26 mouse cellular contexts compared by ENCODE assay signal in the genomic region with DNA sequence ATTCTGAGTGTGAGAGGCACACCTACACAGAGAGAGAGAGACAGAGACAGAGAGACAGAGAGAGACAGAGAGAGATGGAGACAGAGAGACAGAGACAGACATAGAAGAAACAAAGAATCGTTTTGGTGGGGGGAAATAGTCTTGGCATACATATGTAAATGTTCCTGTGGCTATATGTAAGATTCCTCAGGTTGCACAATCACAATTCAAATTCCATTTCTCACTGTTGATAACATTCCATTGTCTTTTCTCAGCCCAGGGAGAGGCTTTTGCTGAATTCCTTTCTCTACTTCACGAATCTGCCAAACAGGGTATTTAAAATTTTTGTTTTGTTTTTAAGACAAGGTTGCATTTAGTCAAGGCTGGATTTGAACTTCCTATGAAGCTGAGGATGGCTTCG.
"Had no signal": no experiment of that assay in that cellular context is flagged by ENCODE, and none has a peak within 500 bp of the region (broad histone marks: within the 10 kb centered on the region; RNA-seq: fewer than 3 reads in every experiment).

No protein-coding gene starts in this region.

- H3K27me3 ChIP-seq: heart, embryonic 12.5 days; hindbrain, embryonic 12.5 days; intestine, embryonic 15.5 days; limb, embryonic 13.5 days; limb, embryonic 15.5 days; liver, embryonic 12.5 days had no signal

- H3K36me3 ChIP-seq: heart, embryonic 10.5 days; heart, embryonic 12.5 days; hindbrain, embryonic 10.5 days; hindbrain, embryonic 12.5 days; intestine, embryonic 15.5 days; limb, embryonic 13.5 days; limb, embryonic 15.5 days; liver, embryonic 12.5 days had no signal

- H3K4me2 ChIP-seq: heart, embryonic 12.5 days; hindbrain, embryonic 12.5 days; hindbrain, embryonic 14.5 days; intestine, embryonic 15.5 days; limb, embryonic 13.5 days; limb, embryonic 15.5 days; liver, embryonic 12.5 days had no signal

- H3K4me3 ChIP-seq: gastrocnemius, adult 2 months; heart, embryonic 10.5 days; heart, embryonic 12.5 days; hindbrain, embryonic 10.5 days; hindbrain, embryonic 12.5 days; intestine, embryonic 15.5 days; limb, embryonic 13.5 days; limb, embryonic 15.5 days; liver, embryonic 12.5 days had no signal

- H3K9ac ChIP-seq: heart, embryonic 12.5 days; hindbrain, embryonic 12.5 days; hindbrain, embryonic 14.5 days; intestine, embryonic 15.5 days; limb, embryonic 13.5 days; limb, embryonic 15.5 days; liver, embryonic 12.5 days; liver, embryonic 14.5 days had no signal

- H3K27ac ChIP-seq: gastrocnemius, adult 2 months; heart, embryonic 10.5 days; hindbrain, embryonic 10.5 days; hindbrain, embryonic 12.5 days; hindbrain, embryonic 14.5 days; intestine, embryonic 15.5 days; limb, embryonic 13.5 days; limb, embryonic 15.5 days; liver, embryonic 12.5 days; liver, embryonic 14.5 days had no signal

- H3K9me3 ChIP-seq: heart, embryonic 10.5 days; heart, embryonic 12.5 days; hindbrain, embryonic 10.5 days; hindbrain, embryonic 12.5 days; intestine, embryonic 15.5 days; limb, embryonic 13.5 days; limb, embryonic 15.5 days; liver, embryonic 12.5 days had no signal

- DNase-seq: gastrocnemius, adult 2 months; gastrocnemius, postnatal 10 days; gastrocnemius, postnatal 25 days; heart, adult 18-20 months; heart, postnatal 10 days; heart, postnatal 4 days; kidney, adult 18-20 months; kidney, adult 8-10 months; kidney, postnatal 10 days; kidney, postnatal 25 days; layer of hippocampus, adult 9-11 months; layer of hippocampus, postnatal 36 days; left cerebral cortex, postnatal 4 days had no signal

- H3K4me1 ChIP-seq: heart, embryonic 10.5 days; heart, embryonic 12.5 days; hindbrain, embryonic 10.5 days; hindbrain, embryonic 12.5 days; intestine, embryonic 15.5 days; limb, embryonic 13.5 days; limb, embryonic 15.5 days; liver, embryonic 12.5 days had no signal

- ATAC-seq: hindbrain, embryonic 16.5 days; inflammation-experienced regulatory T-cells, adult 6 months; intestine, embryonic 15.5 days; intestine, postnatal 0 days; liver, embryonic 12.5 days had no signal
